In the genomic region with DNA sequence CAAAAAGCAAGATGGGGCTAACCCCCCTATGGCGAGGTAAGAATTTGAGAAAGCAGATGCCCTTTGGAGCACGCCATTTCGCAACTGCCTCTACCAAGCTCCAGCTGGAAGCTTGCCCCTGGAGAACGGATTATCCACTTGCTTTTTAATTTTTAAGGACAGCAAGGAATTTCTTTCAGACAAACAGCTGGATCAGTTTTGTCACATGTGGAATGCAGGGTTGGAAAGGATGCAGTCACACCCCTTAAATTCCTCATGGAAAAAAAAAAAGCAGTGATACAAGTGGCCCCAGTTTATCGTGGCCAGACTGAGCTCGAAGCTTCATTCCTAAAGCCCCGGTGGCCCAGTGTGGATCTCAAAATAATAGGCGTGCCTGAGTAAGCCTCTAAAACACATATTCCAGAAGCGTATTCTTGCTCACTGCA, we compare ENCODE assay signal across 14 mouse cellular contexts. TPM values are rescaled to one million over a fixed set of nuclear protein-coding genes. Genes with fewer than 3 reads are reported as not detected.
DNase-seq lines count a peak whose midpoint lies in the region; ATAC-seq and TF ChIP-seq lines count a peak whose summit lies in the region.
"Had no signal": no experiment of that assay in that cellular context is flagged by ENCODE, and none has a peak within 500 bp of the region (broad histone marks: within the 10 kb centered on the region; RNA-seq: fewer than 3 reads in every experiment).

No protein-coding gene starts in this region.

- H3K9ac ChIP-seq in kidney, embryonic 15.5 days: no peak overlapping the region
- no peak overlapping the region for H3K9ac ChIP-seq in embryonic facial prominence, embryonic 15.5 days
- H3K9ac ChIP-seq: hindbrain, embryonic 14.5 days; limb, embryonic 12.5 days had no signal

- H3K9me3 ChIP-seq in kidney, embryonic 15.5 days (replicated peaks): no peaks in the 10 kb centered on the region
- H3K9me3 ChIP-seq in embryonic facial prominence, embryonic 15.5 days (replicated peaks): no peaks in the 10 kb centered on the region
- H3K9me3 ChIP-seq: limb, embryonic 12.5 days had no signal

- TF ChIP-seq CTCF in layer of hippocampus, adult 2 months (conservative IDR thresholded peaks at IDR 0.05): no peak

- H3K27me3 ChIP-seq in kidney, embryonic 15.5 days: no peaks in the 10 kb centered on the region
- H3K27me3 ChIP-seq in embryonic facial prominence, embryonic 15.5 days: no peaks in the 10 kb centered on the region
- H3K27me3 ChIP-seq: CH12.LX; limb, embryonic 12.5 days; megakaryocyte, embryonic 14.5 days had no signal

- intact Hi-C loops in heart, postnatal 10 days (cut with DNase I): no loop called here

- WGBS in kidney, embryonic 15.5 days: 80% methylated on average over 9 of the region's 9 CpGs
- 28% methylated on average over 9 of the region's 9 CpGs for WGBS in embryonic facial prominence, embryonic 15.5 days

- no peak overlapping the region for H3K4me3 ChIP-seq in kidney, embryonic 15.5 days (replicated peaks)
- no peak overlapping the region for H3K4me3 ChIP-seq in embryonic facial prominence, embryonic 15.5 days (replicated peaks)
- no peak overlapping the region for H3K4me3 ChIP-seq in layer of hippocampus, adult 2 months
- H3K4me3 ChIP-seq: limb, embryonic 12.5 days; megakaryocyte, embryonic 14.5 days had no signal

- DNase-seq in kidney, postnatal 10 days: peak; percentile 35
- DNase-seq in heart, postnatal 10 days: peak; percentile 56 to 59
- DNase-seq in lung, postnatal 10 days: peak; percentile 51
- no peak for DNase-seq in frontal cortex, postnatal 10 days (ENCODE audit: low spot score in 2 of 2)
- DNase-seq in layer of hippocampus, adult 2 months (ENCODE audit: low spot score in 2 of 2): no peak
- DNase-seq: cerebellum, adult 2 months; thymus, postnatal 25 days had no signal

- no peak overlapping the region for H3K27ac ChIP-seq in kidney, embryonic 15.5 days
- H3K27ac ChIP-seq in embryonic facial prominence, embryonic 15.5 days (replicated peaks): 0 out of 2 replicates have a peak overlapping the region, but pooled peaks have one; percentile 39
- H3K27ac ChIP-seq in layer of hippocampus, adult 2 months: no peak overlapping the region
- H3K27ac ChIP-seq: hindbrain, embryonic 14.5 days; limb, embryonic 12.5 days had no signal

- H3K4me1 ChIP-seq in kidney, embryonic 15.5 days: no peaks in the 10 kb centered on the region
- peaks cover 9% of the 10 kb centered on the region; the same call in 1 of the 2 replicates for H3K4me1 ChIP-seq in embryonic facial prominence, embryonic 15.5 days
- H3K4me1 ChIP-seq: limb, embryonic 12.5 days; megakaryocyte, embryonic 14.5 days had no signal

- no peaks in the 10 kb centered on the region for H3K36me3 ChIP-seq in kidney, embryonic 15.5 days
- no peaks in the 10 kb centered on the region; the same call in 1 of the 2 replicates for H3K36me3 ChIP-seq in embryonic facial prominence, embryonic 15.5 days
- H3K36me3 ChIP-seq: limb, embryonic 12.5 days had no signal

- H3K4me2 ChIP-seq in kidney, embryonic 15.5 days: no peak overlapping the region
- peak overlapping the region; percentile 34 for H3K4me2 ChIP-seq in embryonic facial prominence, embryonic 15.5 days (replicated peaks)
- H3K4me2 ChIP-seq: hindbrain, embryonic 14.5 days; limb, embryonic 12.5 days had no signal

- ATAC-seq in kidney, embryonic 15.5 days (replicated peaks; ENCODE audit: low FRiP score): no peak
- ATAC-seq in embryonic facial prominence, embryonic 15.5 days (ENCODE audit: insufficient number of reproducible peaks, low FRiP score, low TSS enrichment, low read depth): peak; percentile 43; the same call in 1 of the 2 replicates
- ATAC-seq in frontal cortex, adult (ENCODE audit: low TSS enrichment): no peak

RNA-seq across cellular contexts. Expression of a gene that starts 13.1 kb away (rescaled TPM):
- polyA plus RNA-seq in kidney, embryonic 15.5 days (2015; fragmentation: Nextera tagmentation; extraction: Ambion mirVana): 2.5 and 3.1 TPM in 2 replicates
- polyA plus RNA-seq in embryonic facial prominence, embryonic 15.5 days (2015; fragmentation: Nextera tagmentation; extraction: Ambion mirVana): 66.2 and 69.2 TPM in 2 replicates
- total RNA-seq in heart, postnatal 10 days (2021): 1 to 10 TPM; 4.1 to 5.5 TPM
- total RNA-seq in layer of hippocampus, adult 2 months (2021): 1 to 10 TPM; 1.7 to 2.3 TPM
- total RNA-seq: CH12.LX had no signal

Comparison
In these comparisons a context has a peak if more than half of its experiments do, and no peak if none do; other contexts are left out.
1. DNase-seq: peak in kidney, postnatal 10 days (single experiment), heart, postnatal 10 days (2 of 2) and lung, postnatal 10 days (single experiment); none in frontal cortex, postnatal 10 days (0 of 2) and layer of hippocampus, adult 2 months (0 of 2).